Mouse (Mus musculus) hindbrain, embryonic 16.5 days (tissue): ENCODE data around the gene Lamc1. TPM values are rescaled to one million over a fixed set of nuclear protein-coding genes. Genes with fewer than 3 reads are reported as not detected.

Source experiments
- ATAC-seq: fragments of 200-750 bp; cut with Nextera tagmentation; 2 replicates; pipeline ENCODE4 v1.8.0; 2017; ENCODE audit warnings: moderate TSS enrichment, moderate library complexity
- H3K27ac ChIP-seq: fragments of 300-500 bp; sonication (generic); 2 replicates; pipeline ENCODE4 v1.5.1; 2014; ENCODE audit warnings: low read depth, mild to moderate bottlenecking, control low read depth, low read length, moderate library complexity
- H3K27me3 ChIP-seq: fragments of 300-500 bp; sonication (generic); replicated peaks from 2 replicates; pipeline ENCODE4 v1.6.1; 2014; ENCODE audit warnings: low read length; ENCODE audit not compliant: control insufficient read depth, insufficient read depth
- H3K36me3 ChIP-seq: fragments of 300-500 bp; sonication (generic); 2 replicates; pipeline ENCODE4 v1.6.1; 2014; ENCODE audit warnings: mild to moderate bottlenecking, low read length, moderate library complexity, mixed read lengths; ENCODE audit not compliant: control insufficient read depth, insufficient read depth
- H3K4me1 ChIP-seq: fragments of 300-500 bp; sonication (generic); 2 replicates; pipeline ENCODE4 v1.6.1; 2014; ENCODE audit warnings: low read depth, low read length; ENCODE audit not compliant: control insufficient read depth, insufficient read depth
- H3K4me2 ChIP-seq: fragments of 300-500 bp; sonication (generic); 2 replicates; pipeline ENCODE4 v1.6.1; 2014; ENCODE audit warnings: mild to moderate bottlenecking, low read length, control low read depth, moderate library complexity
- H3K4me3 ChIP-seq: fragments of 300-500 bp; sonication (generic); 2 replicates; pipeline ENCODE4 v1.5.1; 2014; ENCODE audit warnings: mild to moderate bottlenecking, low read length, control low read depth, moderate library complexity
- H3K9ac ChIP-seq: fragments of 300-500 bp; sonication (generic); 2 replicates; pipeline ENCODE4 v1.6.1; 2014; ENCODE audit warnings: low read depth, mild to moderate bottlenecking, control low read depth, low read length, moderate library complexity
- H3K9me3 ChIP-seq: fragments of 300-500 bp; sonication (generic); 2 replicates; pipeline ENCODE4 v1.6.1; 2014; ENCODE audit warnings: mild to moderate bottlenecking, low read length, moderate library complexity; ENCODE audit not compliant: control insufficient read depth
- WGBS: fragments of 180-500 bp; shearing (Covaris S2); extraction: QIAGEN DNeasy Blood & Tissue Kit; methylation state at CpG from one replicate; pipeline ENCODE4 v1.1.7; 2014; 5-methylcytosine and 5-hydroxymethylcytosine counted together
- polyA plus RNA-seq: library from polyadenylated mRNA; unstranded; fragments of >200 nt; fragmentation: Nextera tagmentation; extraction: Ambion mirVana; gene quantifications from 2 replicates; pipeline ENCODE4 v1.2.1, GENCODE M21; 2015

Gene Lamc1
- polyA plus RNA-seq = 15.4 and 19.1 TPM in 2 replicates

DNA sequence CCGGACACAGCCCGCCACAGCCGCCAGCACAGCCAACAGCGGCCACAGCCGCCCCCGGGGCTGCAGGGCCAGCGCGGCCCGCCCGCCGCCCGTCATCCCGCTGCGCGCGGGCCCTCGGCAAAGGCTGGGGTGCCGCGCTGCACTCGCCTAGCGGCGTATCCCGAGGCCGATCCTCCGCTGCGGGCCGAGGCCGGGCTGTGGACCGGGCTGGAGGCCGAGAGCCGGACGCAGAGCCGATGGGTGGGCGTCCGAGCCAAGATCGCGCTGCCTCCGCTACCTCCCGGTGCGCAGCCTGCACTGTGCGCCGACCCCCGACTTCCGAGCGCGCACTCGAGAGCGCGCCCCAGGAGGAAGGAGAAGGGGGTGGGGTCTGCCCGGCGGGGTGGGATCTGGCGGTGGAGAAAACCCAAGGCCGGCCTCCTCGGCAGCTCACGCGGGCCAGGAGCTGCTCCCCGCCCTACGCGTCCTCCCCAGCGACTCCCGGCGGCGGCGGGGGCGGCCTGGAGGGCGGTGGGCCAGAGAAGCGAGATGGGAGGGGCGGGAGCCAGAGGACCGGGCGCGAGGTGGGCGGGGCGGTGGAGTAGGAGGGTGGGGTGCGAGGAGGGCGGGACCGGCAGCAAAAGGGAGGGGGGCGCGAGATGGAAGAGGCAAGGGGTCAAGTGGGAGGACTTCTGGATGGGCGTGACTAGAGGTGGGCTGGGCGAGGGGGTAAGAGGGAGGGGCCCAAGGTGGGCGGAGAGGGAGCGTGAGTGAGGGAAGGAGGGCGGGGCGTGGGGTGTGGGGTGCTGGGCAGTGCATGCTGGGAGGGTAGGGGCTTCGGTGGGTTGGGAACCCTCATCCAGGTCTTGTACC lies at the start of gene Lamc1:
TSS of gene Lamc1 (minus strand) at position 343 of the 852 bp plus-strand sequence.
- H3K9me3 ChIP-seq = no peaks in the 10 kb centered on the region
- no peaks in the 10 kb centered on the region for H3K36me3 ChIP-seq
- peak within 1 kb of the TSS; percentile 94 for H3K9ac ChIP-seq
- WGBS = under 1% methylated on average over 70 of the region's 85 CpGs
- peak within 1 kb of the TSS; percentile 90 for H3K27ac ChIP-seq
- H3K4me2 ChIP-seq = peak within 1 kb of the TSS; percentile 97
- H3K4me3 ChIP-seq = peak within 1 kb of the TSS; percentile 85
- peaks cover 25% of the 10 kb centered on the region for H3K4me1 ChIP-seq
- no peaks in the 10 kb centered on the region for H3K27me3 ChIP-seq
- ATAC-seq = peak; percentile 92

DNA sequence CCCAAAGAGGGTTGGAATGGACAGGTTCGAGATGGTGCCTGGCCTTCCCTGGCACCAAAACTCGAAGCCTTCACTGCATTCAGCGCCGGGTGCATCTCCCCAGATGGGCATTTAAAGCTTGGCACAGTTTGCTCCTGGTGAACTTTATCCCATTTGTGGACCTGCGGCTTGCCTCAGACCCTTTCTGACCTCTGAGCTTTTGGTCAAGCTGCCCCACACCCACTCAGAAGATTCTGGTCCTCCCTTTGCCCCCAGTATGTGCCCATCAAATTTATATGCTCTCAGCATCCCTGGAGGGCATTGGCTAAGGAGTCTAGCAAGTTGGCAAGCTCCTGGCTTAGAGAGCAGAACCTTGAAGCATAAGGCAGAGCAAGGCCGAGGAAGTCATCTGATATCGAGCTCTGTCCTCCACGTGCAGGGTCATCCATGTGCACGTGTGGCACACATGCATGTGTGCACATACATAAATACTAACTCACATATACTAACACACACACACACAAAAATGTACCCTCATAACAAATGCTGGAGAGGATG lies 48.2 kb upstream of the Lamc1 start:
- no peak for ATAC-seq

DNA sequence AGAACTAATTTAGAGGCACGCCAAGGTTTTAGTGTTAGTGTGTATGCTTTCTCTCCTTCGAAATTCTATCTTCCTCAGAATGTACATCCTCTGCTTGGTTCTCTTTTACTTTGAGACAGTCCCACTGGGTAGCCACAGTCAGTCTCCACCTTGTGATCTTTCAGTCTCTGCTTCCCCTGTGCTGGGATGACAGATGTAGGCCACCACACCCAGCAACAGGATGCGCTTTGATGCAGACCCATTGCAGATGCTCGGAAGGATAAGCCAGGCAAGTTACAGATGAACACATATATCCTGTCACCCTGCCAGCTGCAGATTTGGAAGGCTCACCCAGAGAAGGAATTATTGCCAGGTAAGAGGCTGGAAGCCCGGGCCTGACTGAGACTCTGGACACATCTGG lies 47.2 kb upstream of the Lamc1 start:
- H3K27ac ChIP-seq = no peak overlapping the region
- H3K4me2 ChIP-seq = no peak overlapping the region
- H3K27me3 ChIP-seq = no peaks in the 10 kb centered on the region
- no peaks in the 10 kb centered on the region for H3K4me1 ChIP-seq
- H3K9ac ChIP-seq = no peak overlapping the region
- no peak overlapping the region for H3K4me3 ChIP-seq
- 87% methylated on average over 5 of the region's 5 CpGs for WGBS
- ATAC-seq = no peak
- H3K36me3 ChIP-seq = no peaks in the 10 kb centered on the region
- H3K9me3 ChIP-seq = no peaks in the 10 kb centered on the region

More for the DNA sequence above, 48.2 kb upstream of the Lamc1 start:
- H3K27ac ChIP-seq = no peak overlapping the region
- no peaks in the 10 kb centered on the region for H3K4me1 ChIP-seq
- H3K4me3 ChIP-seq = no peak overlapping the region
- no peak overlapping the region for H3K9ac ChIP-seq
- no peaks in the 10 kb centered on the region for H3K9me3 ChIP-seq
- H3K27me3 ChIP-seq = no peaks in the 10 kb centered on the region
- 90% methylated on average over 9 of the region's 9 CpGs for WGBS
- no peak overlapping the region for H3K4me2 ChIP-seq
- no peaks in the 10 kb centered on the region for H3K36me3 ChIP-seq

DNA sequence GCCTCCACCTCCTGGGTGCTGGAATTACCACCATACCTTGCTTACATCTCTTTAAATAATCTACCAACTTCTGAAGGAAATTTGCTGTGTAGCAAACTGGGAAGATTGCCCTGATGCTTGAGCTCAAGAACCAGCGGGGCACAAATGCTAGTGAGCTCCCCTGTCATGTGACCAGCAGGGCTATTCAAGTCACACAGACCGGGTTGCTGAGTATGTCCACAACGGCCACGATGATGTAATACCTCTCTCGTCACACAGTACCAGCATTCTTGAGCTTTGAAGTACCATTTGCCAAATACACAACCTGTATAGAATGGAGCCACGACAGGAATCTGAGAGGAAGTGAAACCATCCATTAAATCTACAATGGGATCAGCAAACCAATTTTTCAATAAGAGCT lies 46.0 kb upstream of the Lamc1 start:
- no peak overlapping the region for H3K27ac ChIP-seq
- H3K4me1 ChIP-seq = no peaks in the 10 kb centered on the region
- no peaks in the 10 kb centered on the region for H3K9me3 ChIP-seq
- no peak overlapping the region for H3K4me3 ChIP-seq
- H3K36me3 ChIP-seq = no peaks in the 10 kb centered on the region
- H3K4me2 ChIP-seq = no peak overlapping the region
- no peak overlapping the region for H3K9ac ChIP-seq
- ATAC-seq = no peak
- H3K27me3 ChIP-seq = no peaks in the 10 kb centered on the region
- WGBS = 59% methylated on average over 6 of the region's 6 CpGs

DNA sequence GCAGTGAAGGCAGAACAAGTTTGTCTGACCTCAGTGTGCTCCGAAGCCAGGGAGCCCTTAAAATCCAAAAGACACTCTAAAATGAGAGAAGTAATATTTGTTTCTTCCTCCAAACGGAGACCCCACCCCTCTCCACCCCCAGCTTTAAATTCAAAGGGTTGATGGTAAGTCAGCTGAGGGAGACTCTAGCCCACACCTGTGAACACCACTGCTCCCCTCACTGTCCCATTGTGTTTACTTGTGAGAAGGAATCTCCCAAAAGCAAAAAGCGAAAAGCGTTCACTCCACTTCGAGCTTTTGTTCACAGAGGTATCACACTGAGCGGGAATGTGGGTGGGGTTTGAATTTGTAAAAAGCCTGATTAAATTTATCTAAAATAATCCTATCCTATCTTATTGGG lies 43.9 kb upstream of the Lamc1 start:
- Histone ChIP-seq H3K9me3 (no peaks in the 10 kb centered on the region), H3K9ac (no peak overlapping the region), H3K27me3 (no peaks in the 10 kb centered on the region), H3K27ac (no peak overlapping the region), H3K4me2 (no peak overlapping the region), H3K4me3 (no peak overlapping the region), H3K4me1 (no peaks in the 10 kb centered on the region), H3K36me3 (no peaks in the 10 kb centered on the region)
- WGBS = 17% methylated on average over 6 of the region's 6 CpGs
- no peak for ATAC-seq

DNA sequence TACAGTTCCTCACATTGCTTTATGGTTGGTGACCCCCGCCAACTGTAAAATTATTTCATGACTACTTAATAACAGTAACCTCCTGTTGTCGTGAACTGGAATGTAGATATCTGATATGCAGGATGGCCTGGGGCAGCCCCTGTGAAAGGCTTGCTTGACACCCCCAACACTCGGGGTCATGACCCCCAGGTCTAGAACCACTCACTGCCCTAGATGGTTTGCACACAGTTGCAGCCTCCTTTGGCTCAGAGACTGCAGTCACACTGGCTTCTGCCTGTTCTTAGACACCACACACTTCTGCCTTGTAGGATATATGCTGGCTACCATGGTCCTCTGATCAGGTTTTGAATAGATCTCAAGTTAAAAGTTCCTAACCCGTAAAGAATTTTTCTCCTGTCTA lies 41.5 kb upstream of the Lamc1 start:
- Histone ChIP-seq H3K4me2 (no peak overlapping the region), H3K9ac (no peak overlapping the region), H3K27me3 (no peaks in the 10 kb centered on the region), H3K27ac (no peak overlapping the region), H3K36me3 (no peaks in the 10 kb centered on the region), H3K4me3 (no peak overlapping the region), H3K4me1 (no peaks in the 10 kb centered on the region), H3K9me3 (no peaks in the 10 kb centered on the region)
- no peak for ATAC-seq
- WGBS = 93% methylated on average over 4 of the region's 4 CpGs

DNA sequence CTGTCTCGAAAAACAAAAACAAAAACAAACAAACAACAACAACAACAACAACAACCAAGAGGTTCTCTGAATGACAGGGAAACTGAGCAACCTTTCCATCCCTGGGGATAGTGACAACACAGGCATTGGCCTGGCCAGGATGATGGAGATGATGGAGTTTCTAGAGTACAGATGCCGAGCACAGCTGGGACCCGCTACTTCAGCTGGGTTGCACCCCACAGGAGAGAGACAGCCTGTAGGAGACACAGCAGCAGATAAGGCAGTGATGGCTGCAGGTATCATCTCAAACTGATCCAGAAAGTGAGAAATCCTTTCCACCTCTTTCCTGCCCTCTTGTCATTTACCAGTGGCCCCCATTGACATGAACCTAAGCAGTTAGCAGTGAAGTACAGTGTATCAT lies 39.3 kb upstream of the Lamc1 start:
- H3K36me3 ChIP-seq = no peaks in the 10 kb centered on the region
- no peak overlapping the region for H3K9ac ChIP-seq
- no peak for ATAC-seq
- H3K27me3 ChIP-seq = no peaks in the 10 kb centered on the region
- H3K27ac ChIP-seq = no peak overlapping the region
- WGBS = 94% methylated on average over 3 of the region's 3 CpGs
- H3K4me3 ChIP-seq = no peak overlapping the region
- no peak overlapping the region for H3K4me2 ChIP-seq
- H3K4me1 ChIP-seq = no peaks in the 10 kb centered on the region
- H3K9me3 ChIP-seq = no peaks in the 10 kb centered on the region

DNA sequence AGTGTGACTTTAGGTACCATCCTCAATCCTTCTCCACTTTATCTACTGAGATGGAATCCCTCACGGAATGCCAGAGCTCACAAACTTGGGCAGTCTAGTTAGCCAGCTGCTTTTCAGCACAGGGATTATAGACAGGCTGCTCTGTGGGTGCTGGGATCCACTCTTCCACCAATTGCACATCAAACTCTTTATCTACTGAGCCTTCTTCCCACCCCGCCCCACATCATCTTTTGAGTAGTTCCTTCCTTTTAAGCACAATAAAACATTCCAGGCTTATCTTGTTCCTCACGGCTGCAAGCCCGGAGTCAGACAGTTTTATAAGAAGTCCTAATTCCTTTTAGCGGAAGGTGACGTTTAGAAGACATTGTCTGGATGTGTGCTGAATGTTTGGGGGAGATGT lies 36.4 kb upstream of the Lamc1 start:
- no peaks in the 10 kb centered on the region for H3K4me1 ChIP-seq
- H3K27ac ChIP-seq = no peak overlapping the region
- H3K36me3 ChIP-seq = no peaks in the 10 kb centered on the region
- H3K4me2 ChIP-seq = no peak overlapping the region
- H3K9me3 ChIP-seq = no peaks in the 10 kb centered on the region
- H3K9ac ChIP-seq = no peak overlapping the region
- WGBS = 83% methylated on average over 6 of the region's 6 CpGs
- H3K27me3 ChIP-seq = no peaks in the 10 kb centered on the region
- H3K4me3 ChIP-seq = no peak overlapping the region
- no peak for ATAC-seq

DNA sequence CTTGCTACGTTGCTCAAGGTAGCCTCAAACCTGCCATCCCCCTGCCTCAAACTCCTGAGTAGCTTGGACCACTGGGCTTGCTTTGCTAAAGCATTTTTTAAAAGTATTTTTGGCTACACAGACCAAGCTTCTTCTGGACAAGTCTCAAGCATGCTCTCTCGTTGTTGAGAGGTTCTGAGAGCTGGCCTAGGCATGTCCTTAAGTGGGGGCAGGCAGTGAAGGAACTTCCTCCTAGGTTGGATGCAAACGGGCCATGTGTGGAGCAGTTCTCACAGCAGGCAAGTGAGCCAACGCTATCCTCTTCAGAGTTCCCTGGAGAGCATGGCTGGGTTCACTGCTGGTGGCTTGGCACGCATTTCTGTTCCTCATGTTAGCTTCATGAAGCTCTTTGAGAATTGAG lies 34.5 kb upstream of the Lamc1 start:
- no peak for ATAC-seq
- H3K27me3 ChIP-seq = no peaks in the 10 kb centered on the region
- H3K4me3 ChIP-seq = no peak overlapping the region
- 69% methylated on average over 5 of the region's 5 CpGs for WGBS
- no peaks in the 10 kb centered on the region for H3K36me3 ChIP-seq
- H3K9ac ChIP-seq = no peak overlapping the region
- no peak overlapping the region for H3K4me2 ChIP-seq
- H3K27ac ChIP-seq = no peak overlapping the region
- H3K4me1 ChIP-seq = no peaks in the 10 kb centered on the region
- H3K9me3 ChIP-seq = no peaks in the 10 kb centered on the region
